ENCODE assay signal across 19 mouse cellular contexts in the genomic region with DNA sequence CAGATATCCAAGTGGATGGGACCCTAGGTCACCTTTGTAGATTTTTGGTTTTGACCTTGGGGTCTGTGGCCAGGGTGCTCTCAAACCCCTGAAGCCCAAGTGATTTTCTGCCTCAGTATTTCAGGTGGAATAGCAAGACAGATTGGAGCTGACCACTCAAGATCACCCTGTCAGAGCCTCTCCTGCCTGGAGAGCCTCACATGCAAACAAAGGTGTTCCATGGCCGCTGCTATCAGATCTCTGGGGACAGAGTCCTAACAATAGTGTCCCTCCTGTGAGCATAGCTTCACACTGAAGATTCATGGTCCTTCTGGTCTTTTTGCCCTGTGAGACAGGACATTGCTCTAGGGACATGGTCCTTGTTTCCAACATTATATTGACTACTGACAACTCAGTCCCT. TPM values are rescaled to one million over a fixed set of nuclear protein-coding genes. Genes with fewer than 3 reads are reported as not detected.
DNase-seq lines count a peak whose midpoint lies in the region; ATAC-seq and TF ChIP-seq lines count a peak whose summit lies in the region.
"Had no signal": no experiment of that assay in that cellular context is flagged by ENCODE, and none has a peak within 500 bp of the region (broad histone marks: within the 10 kb centered on the region; RNA-seq: fewer than 3 reads in every experiment).

No protein-coding gene starts in this region.

- peak overlapping the region; percentile 67 for H3K9ac ChIP-seq in liver, adult 2 months (ENCODE audit: low read depth, low read length)
- no peak overlapping the region for H3K9ac ChIP-seq in liver, embryonic 12.5 days
- no peak overlapping the region for H3K9ac ChIP-seq in intestine, embryonic 15.5 days
- H3K9ac ChIP-seq in liver, embryonic 13.5 days, result no peak overlapping the region
- H3K9ac ChIP-seq in hindbrain, postnatal 0 days (replicated peaks; ENCODE audit: low read length), result no peak overlapping the region
- H3K9ac ChIP-seq: embryonic facial prominence, embryonic 12.5 days; forebrain, embryonic 15.5 days; heart, embryonic 15.5 days; hindbrain, embryonic 14.5 days had no signal

- no peak overlapping the region for H3K4me3 ChIP-seq in liver, adult 2 months (ENCODE audit: insufficient read depth, low read depth, low read length)
- H3K4me3 ChIP-seq in liver, embryonic 12.5 days, result no peak overlapping the region
- no peak overlapping the region for H3K4me3 ChIP-seq in intestine, embryonic 15.5 days (replicated peaks)
- no peak overlapping the region for H3K4me3 ChIP-seq in liver, embryonic 13.5 days (replicated peaks)
- no peak overlapping the region for H3K4me3 ChIP-seq in small intestine, adult 2 months (ENCODE audit: low read depth, low read length)
- no peak overlapping the region for H3K4me3 ChIP-seq in hindbrain, postnatal 0 days (ENCODE audit: low read length)
- H3K4me3 ChIP-seq: embryonic facial prominence, embryonic 12.5 days; forebrain, embryonic 15.5 days; heart, embryonic 15.5 days had no signal

- peak overlapping the region; percentile 99 for H3K27ac ChIP-seq in liver, adult 2 months (replicated peaks; ENCODE audit: insufficient read depth, low read depth, low read length)
- H3K27ac ChIP-seq in liver, embryonic 12.5 days, result no peak overlapping the region
- H3K27ac ChIP-seq in intestine, embryonic 15.5 days, result peak overlapping the region; percentile 22
- H3K27ac ChIP-seq in liver, embryonic 13.5 days, result peak overlapping the region; percentile 6; the same call in 1 of the 2 replicates
- H3K27ac ChIP-seq in small intestine, adult 2 months (ENCODE audit: insufficient read depth, low read depth, low read length), result peak overlapping the region; percentile 90
- H3K27ac ChIP-seq in hindbrain, postnatal 0 days, result no peak overlapping the region
- H3K27ac ChIP-seq: embryonic facial prominence, embryonic 12.5 days; forebrain, embryonic 15.5 days; heart, embryonic 15.5 days; hindbrain, embryonic 14.5 days had no signal

- ATAC-seq in liver, embryonic 12.5 days, result no peak
- ATAC-seq in intestine, embryonic 15.5 days, result peak; percentile 71
- no peak for ATAC-seq in liver, embryonic 13.5 days (ENCODE audit: low read depth)
- no peak for ATAC-seq in hindbrain, postnatal 0 days
- ATAC-seq: activated CD4-positive, CD25-positive, alpha-beta regulatory T cell, adult 4 months; forebrain, embryonic 15.5 days; Patski had no signal

- H3K9me3 ChIP-seq in liver, embryonic 12.5 days (replicated peaks), result no peaks in the 10 kb centered on the region
- H3K9me3 ChIP-seq in intestine, embryonic 15.5 days, result no peaks in the 10 kb centered on the region
- H3K9me3 ChIP-seq in liver, embryonic 13.5 days (replicated peaks), result no peaks in the 10 kb centered on the region
- no peaks in the 10 kb centered on the region for H3K9me3 ChIP-seq in hindbrain, postnatal 0 days (ENCODE audit: low read length)
- H3K9me3 ChIP-seq: embryonic facial prominence, embryonic 12.5 days; forebrain, embryonic 15.5 days; heart, embryonic 15.5 days had no signal

- no peaks in the 10 kb centered on the region for H3K79me2 ChIP-seq in liver, adult 2 months (ENCODE audit: control insufficient read depth, insufficient read depth, low read length)

- peaks cover 28% of the 10 kb centered on the region for H3K4me1 ChIP-seq in liver, adult 2 months (ENCODE audit: control insufficient read depth, insufficient read depth, low read length)
- H3K4me1 ChIP-seq in liver, embryonic 12.5 days, result peaks cover 7% of the 10 kb centered on the region; the same call in 1 of the 2 replicates
- peaks cover 6% of the 10 kb centered on the region; the same call in 1 of the 2 replicates for H3K4me1 ChIP-seq in intestine, embryonic 15.5 days (replicated peaks)
- peaks cover 6% of the 10 kb centered on the region; the same call in 1 of the 2 replicates for H3K4me1 ChIP-seq in liver, embryonic 13.5 days (replicated peaks)
- peaks cover 15% of the 10 kb centered on the region; the same call in 1 of the 2 replicates for H3K4me1 ChIP-seq in small intestine, adult 2 months (ENCODE audit: control insufficient read depth, insufficient read depth, insufficient read length, low read length)
- H3K4me1 ChIP-seq in hindbrain, postnatal 0 days (ENCODE audit: insufficient read depth, low read length), result no peaks in the 10 kb centered on the region; the same call in 1 of the 2 replicates
- H3K4me1 ChIP-seq: forebrain, embryonic 15.5 days had no signal

- no peak for TF ChIP-seq CTCF in liver, adult 2 months (IDR thresholded peaks at IDR 0.05; ENCODE audit: low read depth, low read length)
- TF ChIP-seq CTCF in small intestine, adult 2 months (IDR thresholded peaks at IDR 0.05; ENCODE audit: extremely low read depth, insufficient read length, insufficient replicate concordance, low read depth, low read length), result no peak
- TF ChIP-seq CTCF in hindbrain, postnatal 0 days (IDR thresholded peaks at IDR 0.05; ENCODE audit: low read depth), result no peak

- H3K36me3 ChIP-seq in liver, adult 2 months (ENCODE audit: control insufficient read depth, insufficient read depth, low read length), result no peaks in the 10 kb centered on the region
- no peaks in the 10 kb centered on the region for H3K36me3 ChIP-seq in liver, embryonic 12.5 days
- H3K36me3 ChIP-seq in intestine, embryonic 15.5 days, result no peaks in the 10 kb centered on the region
- no peaks in the 10 kb centered on the region for H3K36me3 ChIP-seq in liver, embryonic 13.5 days
- no peaks in the 10 kb centered on the region for H3K36me3 ChIP-seq in small intestine, adult 2 months (ENCODE audit: control insufficient read depth, insufficient read depth, low read length)
- no peaks in the 10 kb centered on the region for H3K36me3 ChIP-seq in hindbrain, postnatal 0 days (ENCODE audit: insufficient read depth, low read length)
- H3K36me3 ChIP-seq: embryonic facial prominence, embryonic 12.5 days; forebrain, embryonic 15.5 days; heart, embryonic 15.5 days had no signal

- 18% methylated on average over 1 of the region's 1 CpGs for WGBS in liver, adult 2 months
- 48% methylated on average over 1 of the region's 1 CpGs for WGBS in liver, embryonic 12.5 days (ENCODE audit: insufficient replicate concordance)
- WGBS in intestine, embryonic 15.5 days, result 44% methylated on average over 1 of the region's 1 CpGs
- WGBS in liver, embryonic 13.5 days (ENCODE audit: insufficient replicate concordance), result 38% methylated on average over 1 of the region's 1 CpGs
- 19% methylated on average over 1 of the region's 1 CpGs for WGBS in small intestine, adult 2 months
- WGBS in hindbrain, postnatal 0 days, result 70% methylated on average over 1 of the region's 1 CpGs

- DNase-seq in liver, adult 2 months (ENCODE audit: extremely low read depth, low read depth, low spot score), result peak; percentile 66
- DNase-seq in liver, embryonic 13.5 days, result no peak
- no peak for DNase-seq in hindbrain, postnatal 0 days (ENCODE audit: low spot score)
- DNase-seq in cerebellum, adult 8-10 months, result no peak
- DNase-seq: cerebellum, adult 11 months; cerebellum, adult 9-10 months; cerebellum, postnatal 25 days; gastrocnemius, postnatal 36 days; heart, postnatal 14 days had no signal

- TF ChIP-seq POLR2A in liver, adult 2 months (IDR thresholded peaks at IDR 0.05; ENCODE audit: extremely low read depth, insufficient read depth, low read length), result no peak
- TF ChIP-seq POLR2A in small intestine, adult 2 months (IDR thresholded peaks at IDR 0.05; ENCODE audit: low read depth, low read length), result no peak

- no peaks in the 10 kb centered on the region for H3K27me3 ChIP-seq in liver, adult 2 months (ENCODE audit: control insufficient read depth, insufficient read depth, low read length)
- H3K27me3 ChIP-seq in liver, embryonic 12.5 days (replicated peaks), result no peaks in the 10 kb centered on the region
- H3K27me3 ChIP-seq in intestine, embryonic 15.5 days (replicated peaks), result no peaks in the 10 kb centered on the region
- H3K27me3 ChIP-seq in liver, embryonic 13.5 days, result no peaks in the 10 kb centered on the region
- H3K27me3 ChIP-seq in small intestine, adult 2 months (ENCODE audit: control insufficient read depth, insufficient read depth, low read length), result no peaks in the 10 kb centered on the region
- no peaks in the 10 kb centered on the region for H3K27me3 ChIP-seq in hindbrain, postnatal 0 days (ENCODE audit: insufficient read depth, low read length)
- H3K27me3 ChIP-seq: embryonic facial prominence, embryonic 12.5 days; Patski had no signal

- no peak overlapping the region for H3K4me2 ChIP-seq in liver, embryonic 12.5 days
- no peak overlapping the region for H3K4me2 ChIP-seq in intestine, embryonic 15.5 days (replicated peaks)
- no peak overlapping the region for H3K4me2 ChIP-seq in liver, embryonic 13.5 days
- no peak overlapping the region for H3K4me2 ChIP-seq in hindbrain, postnatal 0 days (ENCODE audit: low read depth, low read length)
- H3K4me2 ChIP-seq: embryonic facial prominence, embryonic 12.5 days; forebrain, embryonic 15.5 days; heart, embryonic 11.5 days; heart, embryonic 15.5 days; hindbrain, embryonic 14.5 days had no signal

RNA-seq across cellular contexts. Expression of a gene that starts 46.2 kb away (rescaled TPM):
- total RNA-seq in liver, adult 2 months (2014; rRNA removed), result 16.7 and 20.4 TPM in 2 replicates
- 17.2 and 18.3 TPM in 2 replicates for polyA plus RNA-seq in liver, adult 2 months (2012; rRNA removed)
- 47.2 and 47.3 TPM in 2 replicates for polyA plus RNA-seq in liver, embryonic 12.5 days (2016; fragmentation: Nextera tagmentation; extraction: Ambion mirVana)
- polyA plus RNA-seq in intestine, embryonic 15.5 days (2015; fragmentation: Nextera tagmentation; extraction: Ambion mirVana), result 49.6 and 50.2 TPM in 2 replicates
- polyA plus RNA-seq in liver, embryonic 13.5 days (2015; fragmentation: Nextera tagmentation; extraction: Ambion mirVana), result 32.1 and 35.9 TPM in 2 replicates
- polyA plus RNA-seq in small intestine, adult 2 months (2012; rRNA removed), result 12.2 and 22.6 TPM in 2 replicates
- total RNA-seq in hindbrain, postnatal 0 days (2014; rRNA removed), result 46.1 and 51.9 TPM in 2 replicates
- polyA plus RNA-seq in hindbrain, postnatal 0 days (2015; fragmentation: Nextera tagmentation; extraction: Ambion mirVana), result 34.5 and 35.1 TPM in 2 replicates

RNA-seq across cellular contexts. Expression of a gene that starts 53.7 kb away (rescaled TPM):
- 5.8 and 7.9 TPM in 2 replicates for total RNA-seq in liver, adult 2 months (2014; rRNA removed)
- polyA plus RNA-seq in liver, adult 2 months (2012; rRNA removed), result 14.8 and 17.2 TPM in 2 replicates
- polyA plus RNA-seq in liver, embryonic 12.5 days (2016; fragmentation: Nextera tagmentation; extraction: Ambion mirVana), result 38.5 and 39.0 TPM in 2 replicates
- 85.7 and 91.2 TPM in 2 replicates for polyA plus RNA-seq in intestine, embryonic 15.5 days (2015; fragmentation: Nextera tagmentation; extraction: Ambion mirVana)
- 25.0 and 37.2 TPM in 2 replicates for polyA plus RNA-seq in liver, embryonic 13.5 days (2015; fragmentation: Nextera tagmentation; extraction: Ambion mirVana)
- polyA plus RNA-seq in small intestine, adult 2 months (2012; rRNA removed), result 8.4 and 14.9 TPM in 2 replicates
- total RNA-seq in hindbrain, postnatal 0 days (2014; rRNA removed), result 33.7 TPM in 2 replicates
- 84.0 and 95.5 TPM in 2 replicates for polyA plus RNA-seq in hindbrain, postnatal 0 days (2015; fragmentation: Nextera tagmentation; extraction: Ambion mirVana)

Comparison
In these comparisons a context has a peak if more than half of its experiments do, and no peak if none do; other contexts are left out.
1. H3K27ac ChIP-seq: peak in liver, adult 2 months (single experiment), intestine, embryonic 15.5 days (single experiment), liver, embryonic 13.5 days (single experiment) and small intestine, adult 2 months (single experiment); none in liver, embryonic 12.5 days (single experiment) and hindbrain, postnatal 0 days (single experiment).